Mouse (Mus musculus) stomach, postnatal 0 days (tissue): Measurements from ENCODE around the gene Ap5s1.

Experiments used
- CTCF ChIP-seq: IDR thresholded peaks from 2 replicates; pipeline ENCODE4 v1.5.1; 2016; ENCODE audit warnings: antibody characterized with exemption, low read depth, mild to moderate bottlenecking, moderate library complexity
- EP300 ChIP-seq: optimal IDR thresholded peaks from 2 replicates; pipeline ENCODE3; 2016; ENCODE audit warnings: antibody characterized with exemption

- TF ChIP-seq CTCF (no peak), EP300 (no peak)
Observed at GRCm38 (mm10) chr2:131172322-131172721, 34.6 kb upstream of the Ap5s1 start.
